Mouse (Mus musculus) cerebellum, adult 11-12 months (tissue): ENCODE results near the gene Stk16.

ENCODE experiments used
- DNase-seq: peaks from one replicate; pipeline ENCODE4 v3.0.0; 2022

Gene Stk16

GRCm38 (mm10) chr1:75210136-75211087 lies at the start of gene Stk16, which contains the start of gene Glb1l:
TSS of gene Stk16 (plus strand) at chr1:75210838.
TSS of gene Glb1l (minus strand) at chr1:75210813.
- DNase-seq = peak; percentile 95

- no peak for DNase-seq
Measured at GRCm38 (mm10) chr1:75168093-75168471, 42.6 kb upstream of the Stk16 start.

- peak; percentile 96 for DNase-seq
Measured at GRCm38 (mm10) chr1:75168472-75169464, 41.9 kb upstream of the Stk16 start, which contains the start of gene Zfand2b. TSS of gene Zfand2b (plus strand) at chr1:75168646.

- peak; percentile 75 for DNase-seq
Measured at GRCm38 (mm10) chr1:75179334-75180104, 31.1 kb upstream of the Stk16 start.

- DNase-seq = peak; percentile 89
Measured at GRCm38 (mm10) chr1:75180105-75180590, 30.5 kb upstream of the Stk16 start, which contains the start of gene Abcb6. TSS of gene Abcb6 (minus strand) at chr1:75180392.

- no peak for DNase-seq
Measured at GRCm38 (mm10) chr1:75180741-75181140, 29.9 kb upstream of the Stk16 start.

- DNase-seq = peak; percentile 52
Measured at GRCm38 (mm10) chr1:75181377-75181870, 29.2 kb upstream of the Stk16 start.

- no peak for DNase-seq
Measured at GRCm38 (mm10) chr1:75182160-75182559, 28.5 kb upstream of the Stk16 start.

- peak; percentile 51 for DNase-seq
Measured at GRCm38 (mm10) chr1:75185495-75185894, 25.1 kb upstream of the Stk16 start.

GRCm38 (mm10) chr1:75187126-75187525 lies 23.5 kb upstream of the Stk16 start:
- DNase-seq = no peak

GRCm38 (mm10) chr1:75187914-75188483 lies 22.6 kb upstream of the Stk16 start:
- DNase-seq = no peak

- DNase-seq = no peak
Measured at GRCm38 (mm10) chr1:75190577-75190976, 20.1 kb upstream of the Stk16 start.

GRCm38 (mm10) chr1:75191258-75191621 lies 19.4 kb upstream of the Stk16 start:
- no peak for DNase-seq

- peak; percentile 99 for DNase-seq
Measured at GRCm38 (mm10) chr1:75191622-75192402, 18.8 kb upstream of the Stk16 start, which contains the start of the genes Ankzf1 and Atg9a. TSS of gene Ankzf1 (plus strand) at chr1:75192151. TSS of gene Atg9a (minus strand) at chr1:75192196.

GRCm38 (mm10) chr1:75192452-75192851 lies 18.2 kb upstream of the Stk16 start:
- peak; percentile 52 for DNase-seq

- DNase-seq = no peak
Measured at GRCm38 (mm10) chr1:75201236-75201635, 9.4 kb upstream of the Stk16 start.

GRCm38 (mm10) chr1:75208967-75209678 lies 1.5 kb upstream of the Stk16 start:
- no peak for DNase-seq

- no peak for DNase-seq
Measured at GRCm38 (mm10) chr1:75211141-75211708, 587 bp downstream of the Stk16 start.

- DNase-seq = no peak
Measured at GRCm38 (mm10) chr1:75212542-75212941, 1.9 kb downstream of the Stk16 start.
